Mouse (Mus musculus): Measurements from ENCODE around the gene Thsd4.

DNA sequence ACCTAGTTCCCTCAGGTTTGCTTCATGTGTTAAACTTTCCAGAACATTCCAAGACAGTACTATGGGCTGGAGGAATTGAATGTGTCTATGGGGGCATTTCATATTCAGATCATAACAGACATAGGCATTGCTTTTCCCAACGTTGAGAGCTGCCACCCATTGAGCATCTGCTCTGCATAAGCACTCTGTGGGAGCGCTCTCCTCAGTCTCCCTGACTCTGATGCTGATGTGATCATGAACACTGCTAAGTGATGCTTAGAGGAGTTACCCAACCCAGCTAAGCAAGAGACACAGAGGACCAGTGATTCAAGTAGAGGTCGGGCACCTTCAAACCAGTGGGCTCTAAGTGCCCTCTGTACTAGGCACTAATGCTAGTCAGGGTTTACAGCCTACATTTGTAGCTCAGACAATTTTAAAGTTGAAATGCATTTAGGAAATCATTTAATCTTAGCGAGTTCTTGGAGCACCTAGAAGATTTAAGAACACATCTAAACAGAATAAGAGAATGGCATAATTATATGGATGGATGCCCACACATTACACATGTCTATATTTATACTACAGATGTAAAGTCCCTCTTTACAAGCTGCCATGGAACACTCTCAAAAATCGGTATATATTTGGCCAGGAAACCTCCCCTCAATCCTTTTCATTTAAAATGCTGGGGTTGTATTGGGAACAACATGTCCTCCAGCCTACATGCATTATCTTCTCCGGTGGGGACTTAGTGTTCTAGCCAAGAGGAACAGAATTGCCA is 392.4 kb downstream of the Thsd4 start:
- TF ChIP-seq CTCF (IDR thresholded peaks at IDR 0.05; ENCODE audit: borderline replicate concordance, control insufficient read depth, extremely low read depth, insufficient read depth, low read length, poor library complexity), result no peak
- TF ChIP-seq POLR2A (IDR thresholded peaks at IDR 0.05; ENCODE audit: control insufficient read depth, extremely low read depth, insufficient read depth, low read length, poor library complexity), result no peak
